Mouse (Mus musculus) activated CD4-positive, CD25-positive, alpha-beta regulatory T cell, adult 4 months (primary cell): Measurements from ENCODE around the gene Cbr2. TPM values are rescaled to one million over a fixed set of nuclear protein-coding genes. Genes with fewer than 3 reads are reported as not detected.
A peak's percentile ranks its signal among the peaks of the same experiment; 100 is the strongest.
"Not testable (repeated sequence)": the region's sequence is repeated elsewhere in the genome, so short reads cannot be mapped to it uniquely, and the experiment has no call there.

ENCODE experiments used
- ATAC-seq: one replicate; pipeline ENCODE4 v1.8.0; 2017
- polyA plus RNA-seq, 2 experiments: library from polyadenylated mRNA; unstranded; fragments of 100-300 nt; shearing (Covaris generic); gene quantifications; one replicate each; pipeline ENCODE4 v1.2.1; 2017

The Cbr2 gene
- not detected for polyA plus RNA-seq

GRCm38 (mm10) chr11:120731858-120732680, at the start of gene Cbr2:
Gene Cbr2, minus strand, starts transcription at chr11:120732114.
- no peak for ATAC-seq

- not testable (repeated sequence) for ATAC-seq
Observed at GRCm38 (mm10) chr11:120781361-120781760, 49.4 kb upstream of the Cbr2 start.

GRCm38 (mm10) chr11:120779876-120780275, 48.0 kb upstream of the Cbr2 start:
- ATAC-seq = no peak

GRCm38 (mm10) chr11:120777123-120777522, 45.2 kb upstream of the Cbr2 start:
- ATAC-seq = no peak

GRCm38 (mm10) chr11:120775774-120776469, 44.0 kb upstream of the Cbr2 start:
- ATAC-seq = peak; percentile 98

- no peak for ATAC-seq
Observed at GRCm38 (mm10) chr11:120773463-120774190, 41.7 kb upstream of the Cbr2 start.

GRCm38 (mm10) chr11:120772749-120773148, 40.8 kb upstream of the Cbr2 start:
- no peak for ATAC-seq

GRCm38 (mm10) chr11:120768206-120768605, 36.3 kb upstream of the Cbr2 start:
- no peak for ATAC-seq

GRCm38 (mm10) chr11:120767023-120767422, 35.1 kb upstream of the Cbr2 start:
- peak; percentile 32 for ATAC-seq

GRCm38 (mm10) chr11:120763121-120763999, 31.4 kb upstream of the Cbr2 start:
- not testable (repeated sequence) for ATAC-seq

- ATAC-seq = not testable (repeated sequence)
Observed at GRCm38 (mm10) chr11:120762672-120763041, 30.7 kb upstream of the Cbr2 start, which contains the start of gene Hmga1b. Gene Hmga1b, plus strand, starts transcription at chr11:120762794.

GRCm38 (mm10) chr11:120761811-120762671, 30.1 kb upstream of the Cbr2 start:
- ATAC-seq = no peak

- no peak for ATAC-seq
Observed at GRCm38 (mm10) chr11:120760236-120760635, 28.3 kb upstream of the Cbr2 start.

- ATAC-seq = no peak
Observed at GRCm38 (mm10) chr11:120751606-120752005, 19.7 kb upstream of the Cbr2 start.

- no peak for ATAC-seq
Observed at GRCm38 (mm10) chr11:120749430-120749829, 17.5 kb upstream of the Cbr2 start.

GRCm38 (mm10) chr11:120747974-120748373, 16.1 kb upstream of the Cbr2 start:
- ATAC-seq = no peak

- ATAC-seq = no peak
Observed at GRCm38 (mm10) chr11:120744121-120744701, 12.3 kb upstream of the Cbr2 start.

- ATAC-seq = no peak
Observed at GRCm38 (mm10) chr11:120740981-120741380, 9.1 kb upstream of the Cbr2 start.

- no peak for ATAC-seq
Observed at GRCm38 (mm10) chr11:120736424-120736823, 4.5 kb upstream of the Cbr2 start.

GRCm38 (mm10) chr11:120733521-120733920, 1.6 kb upstream of the Cbr2 start:
- no peak for ATAC-seq

GRCm38 (mm10) chr11:120731395-120731794, 519 bp downstream of the Cbr2 start:
- no peak for ATAC-seq
